Mouse (Mus musculus) lung, postnatal 10 days (tissue): Measurements from ENCODE around the gene Tbx1.

ENCODE experiments used
- DNase-seq: peaks from one replicate; pipeline ENCODE4 v3.0.0; 2021

The Tbx1 gene

DNA sequence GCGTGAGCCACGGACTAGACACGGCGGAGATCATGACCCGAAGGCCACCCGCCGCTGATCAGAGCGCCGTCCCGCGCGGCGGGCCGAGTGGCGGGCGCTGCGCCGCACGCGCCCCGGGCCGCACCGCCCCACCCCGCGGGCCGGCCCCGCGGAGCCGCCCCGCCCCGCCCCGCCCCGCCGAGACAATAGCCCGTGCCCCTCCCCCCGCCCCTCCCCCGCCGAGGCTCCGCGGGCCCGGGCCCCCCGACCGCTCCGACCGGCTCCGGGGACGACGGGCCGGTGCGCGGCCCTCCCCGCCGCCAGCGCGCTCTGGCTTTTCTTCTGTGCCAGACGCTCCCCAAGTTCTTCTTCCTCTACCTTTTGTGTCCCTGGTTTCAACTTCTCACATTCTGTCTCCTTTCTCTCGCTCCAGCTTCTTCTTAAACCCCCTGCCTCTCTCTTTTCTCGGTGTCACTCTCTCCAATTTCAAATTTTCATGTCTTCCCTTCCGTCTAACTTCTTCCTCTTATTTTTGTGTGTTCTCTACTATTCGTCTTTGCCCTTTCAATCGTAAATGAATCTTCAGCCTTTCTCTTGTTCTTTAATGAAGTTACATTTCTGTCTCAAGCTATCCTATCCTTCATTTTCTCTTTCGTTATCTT is 3.4 kb downstream of the Tbx1 start:
- DNase-seq = no peak

DNA sequence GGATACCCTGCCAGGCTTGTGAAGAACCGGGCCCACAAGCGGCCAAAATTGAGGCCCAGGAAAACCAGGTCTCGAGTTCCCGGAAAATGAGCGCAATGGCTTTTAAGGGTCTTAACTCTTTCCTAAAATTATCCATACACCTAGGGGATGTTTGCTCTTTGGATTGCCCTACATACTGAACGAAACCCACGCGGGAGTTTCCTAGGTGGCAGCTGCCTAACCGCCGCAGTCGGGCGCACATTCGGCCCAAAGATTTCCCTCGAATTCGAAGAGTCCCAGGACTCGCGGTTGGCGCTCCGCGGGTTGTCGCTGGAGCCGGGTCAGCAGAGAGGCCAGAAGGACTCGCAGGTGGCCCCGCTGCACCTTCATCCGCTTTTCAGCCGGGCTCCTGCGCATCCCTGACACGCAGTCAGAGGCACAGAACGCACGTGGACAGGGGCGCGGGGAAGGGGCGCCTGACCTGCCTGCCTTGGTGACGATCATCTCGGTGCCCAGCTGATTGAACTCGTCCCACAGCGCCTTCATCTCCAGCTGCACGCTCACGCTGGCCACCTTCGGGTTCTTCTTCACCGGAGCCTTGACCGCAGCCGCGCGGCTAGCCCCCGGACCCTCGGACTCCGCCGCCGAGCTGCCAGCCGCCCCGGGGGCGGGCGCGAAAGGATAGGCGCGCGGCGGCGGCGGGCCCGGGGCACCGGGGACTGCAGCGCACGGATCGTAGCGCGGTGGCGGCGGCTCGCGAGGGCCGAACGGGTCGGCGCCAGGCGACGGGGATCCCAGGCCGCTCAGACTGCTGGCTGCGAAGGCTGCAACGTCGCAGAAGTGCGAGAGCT is 4.2 kb downstream of the Tbx1 start:
- no peak for DNase-seq

DNA sequence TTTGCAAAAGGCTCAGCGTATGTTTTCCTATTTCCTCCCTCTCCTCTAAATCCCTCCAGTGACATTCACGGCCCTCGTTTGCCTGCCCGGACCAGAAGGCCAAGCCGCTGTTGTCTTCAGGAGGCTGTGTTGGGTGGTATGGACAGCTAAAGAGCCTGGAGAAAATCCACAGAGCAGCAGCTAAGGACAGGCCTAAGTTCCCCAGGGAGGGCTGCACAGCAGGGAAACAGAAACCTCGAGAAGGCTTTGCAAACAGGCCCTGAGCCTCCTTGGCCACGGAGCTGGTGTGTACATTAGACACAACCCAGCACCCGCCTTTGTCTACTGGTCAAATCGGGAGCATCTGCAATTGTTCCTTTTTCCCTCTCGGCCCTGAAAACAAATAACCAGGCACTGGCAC is 4.8 kb downstream of the Tbx1 start:
- no peak for DNase-seq

DNA sequence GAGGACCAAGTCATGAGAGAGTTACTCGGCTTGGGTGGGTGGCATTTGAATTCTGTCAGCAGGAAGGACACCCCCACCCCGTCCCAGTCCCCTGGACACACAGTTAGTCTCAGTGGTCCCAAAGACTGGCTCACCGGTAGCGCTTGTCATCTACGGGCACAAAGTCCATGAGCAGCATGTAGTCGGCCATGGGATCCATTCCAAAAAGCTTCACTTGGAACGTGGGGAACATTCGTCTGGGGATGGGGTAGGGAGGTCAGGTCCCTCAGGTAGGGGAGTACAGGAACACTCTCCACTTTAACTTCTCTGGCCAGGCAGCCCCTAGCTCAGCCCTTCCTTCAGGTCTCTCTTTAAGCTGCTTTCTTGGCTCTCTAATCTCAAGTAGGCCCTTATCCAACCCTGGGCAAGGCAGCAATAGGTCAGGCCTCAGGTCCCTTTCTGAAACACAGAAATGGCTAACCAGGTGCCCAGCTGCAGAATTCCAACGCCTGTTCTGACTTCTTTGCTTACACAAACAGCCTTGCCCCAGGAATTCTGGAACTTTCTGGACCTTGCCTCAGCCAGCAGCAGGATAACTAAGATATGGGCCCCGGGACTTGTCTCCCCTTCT is 5.5 kb downstream of the Tbx1 start:
- DNase-seq = no peak

DNA sequence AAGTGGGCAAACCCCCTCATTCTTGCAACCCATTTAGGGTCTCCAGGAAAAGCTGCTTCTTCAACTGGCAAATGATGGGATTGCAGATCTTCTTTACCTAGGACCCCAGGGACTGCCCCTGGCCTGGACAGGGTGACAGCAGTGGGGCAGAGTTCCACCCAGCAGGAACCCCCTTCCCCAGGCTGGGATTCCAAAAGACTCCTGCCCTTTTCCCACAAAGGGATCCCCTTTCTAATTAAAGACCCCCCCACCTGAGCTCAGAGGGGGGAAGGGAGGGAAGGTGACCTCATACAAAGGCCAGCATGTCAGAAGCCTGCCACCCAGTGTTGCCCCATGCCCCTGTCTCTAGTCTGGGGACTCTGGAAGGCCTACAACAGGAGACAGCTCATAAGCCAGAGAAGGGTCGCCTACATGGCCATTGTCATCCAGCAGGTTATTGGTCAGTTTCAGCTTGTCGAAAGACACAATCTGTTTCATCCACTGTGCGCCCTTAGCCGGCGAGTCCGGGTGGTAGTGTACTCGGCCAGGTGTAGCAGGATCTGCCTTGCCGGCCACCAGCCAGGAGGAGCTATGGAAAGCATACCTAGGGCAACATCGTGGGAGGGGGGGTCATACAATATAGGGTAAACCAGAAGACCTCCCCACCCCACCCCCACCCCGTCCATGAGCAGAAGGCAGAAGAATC is 6.7 kb downstream of the Tbx1 start:
- DNase-seq = no peak

DNA sequence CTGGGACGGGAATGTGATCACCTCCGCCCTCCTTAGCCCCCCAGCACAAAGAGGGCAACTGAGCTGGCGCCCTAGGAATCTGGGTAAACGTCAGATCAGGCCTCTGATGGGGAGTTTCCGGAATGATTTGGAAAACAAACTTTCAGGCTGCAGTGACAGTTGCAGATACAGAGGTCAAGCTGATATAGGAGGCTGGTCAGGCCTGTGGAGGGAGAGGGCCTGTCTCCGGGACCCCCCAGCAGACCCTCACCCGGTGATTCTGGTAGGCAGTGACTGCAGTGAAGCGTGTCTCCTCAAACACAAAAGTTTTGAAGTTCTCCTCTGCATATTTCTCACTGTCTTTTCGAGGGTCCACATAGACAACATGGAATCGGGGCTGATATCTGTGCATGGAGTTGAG is 7.3 kb downstream of the Tbx1 start:
- no peak for DNase-seq

DNA sequence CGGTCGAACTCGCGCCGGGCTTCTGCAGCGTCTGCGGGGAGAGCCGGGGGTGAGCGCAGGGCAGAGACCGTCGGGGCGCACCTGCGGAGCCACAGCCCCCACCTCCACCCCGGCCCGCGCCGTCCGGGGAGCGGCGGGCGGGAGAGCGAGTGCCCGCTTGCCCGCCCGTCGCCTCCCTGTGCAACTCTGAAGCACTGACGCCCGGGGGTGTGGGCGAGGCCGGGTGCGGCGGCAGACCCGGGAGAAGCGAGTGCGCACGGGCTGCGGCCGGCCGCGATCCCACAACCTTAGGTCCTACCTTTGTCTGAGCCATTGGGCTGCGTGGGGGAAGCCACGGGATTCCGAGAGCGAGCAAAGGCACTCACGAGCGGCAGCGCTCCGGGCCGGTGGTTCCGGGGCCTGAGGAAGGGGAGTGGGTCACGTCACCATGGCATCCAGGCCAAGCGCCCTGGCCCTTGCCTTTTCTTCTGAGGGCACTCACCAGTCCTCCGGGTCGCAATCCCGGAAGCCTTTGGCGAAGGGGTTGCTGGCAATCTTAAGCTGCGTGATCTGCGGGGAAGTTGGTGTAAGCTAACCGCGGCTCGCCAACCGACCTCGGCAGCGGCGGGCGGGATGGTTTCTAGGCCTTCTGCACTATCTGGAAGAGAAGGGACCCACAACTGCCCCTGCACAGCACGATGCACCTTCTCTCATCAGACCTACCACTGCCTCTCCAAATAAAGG is 7.9 kb downstream of the Tbx1 start:
- no peak for DNase-seq

DNA sequence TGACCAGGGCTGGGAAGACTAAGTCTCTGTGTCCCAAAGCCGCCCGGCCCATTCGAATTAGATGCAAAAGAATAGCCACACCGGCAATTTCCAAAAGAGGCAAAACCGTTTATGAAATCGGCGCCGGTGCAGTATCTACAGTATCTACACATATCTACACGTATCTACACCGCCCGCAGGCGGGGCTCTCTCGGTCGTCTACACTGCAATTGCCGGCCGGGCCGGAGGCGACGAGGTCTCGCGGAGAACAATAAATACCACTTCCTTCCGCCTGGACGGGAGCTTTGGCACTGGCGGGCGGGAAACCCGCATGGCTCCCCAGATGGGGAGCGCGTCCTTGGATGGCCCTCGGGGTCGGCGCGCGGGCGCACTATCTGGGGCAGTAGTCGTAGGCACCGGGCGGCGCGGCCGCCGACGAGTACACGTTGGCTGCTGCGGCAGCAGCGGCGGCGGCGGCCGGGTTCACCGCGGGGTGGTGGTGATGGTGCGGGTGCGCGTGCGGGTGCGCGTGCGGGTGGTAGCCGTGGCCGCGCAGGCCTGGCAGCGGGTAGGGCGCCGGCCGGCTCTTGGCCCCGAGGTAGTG is 8.8 kb downstream of the Tbx1 start:
- peak; percentile 51 for DNase-seq

DNA sequence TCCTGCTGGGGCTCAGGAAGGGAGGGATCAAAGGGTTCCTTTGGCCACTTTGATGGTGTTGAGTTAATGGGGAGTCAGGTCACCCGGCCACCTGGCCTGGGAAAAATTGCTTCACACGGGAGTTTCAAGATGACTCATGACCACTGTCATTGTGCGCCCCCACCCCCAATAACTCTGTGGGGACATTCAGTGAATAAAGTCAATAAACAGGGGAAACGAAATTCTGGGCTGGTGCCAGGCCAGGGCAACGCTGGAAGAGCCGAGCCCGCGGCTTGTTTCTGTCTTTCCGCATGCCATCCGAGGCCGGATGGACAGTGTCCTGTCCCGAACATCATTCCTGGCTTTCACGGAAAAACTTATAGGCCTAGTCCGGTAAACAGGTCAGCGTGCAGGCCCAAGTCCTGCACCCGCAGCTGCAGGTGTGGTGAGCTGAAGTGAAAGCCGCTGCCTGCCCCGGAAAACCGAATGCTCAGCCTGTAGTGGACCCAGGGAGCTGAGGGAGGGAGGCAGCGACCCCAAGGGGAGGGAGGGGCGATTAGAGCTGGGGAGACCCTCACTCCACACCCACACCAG is 9.3 kb downstream of the Tbx1 start:
- peak; percentile 46 for DNase-seq

DNA sequence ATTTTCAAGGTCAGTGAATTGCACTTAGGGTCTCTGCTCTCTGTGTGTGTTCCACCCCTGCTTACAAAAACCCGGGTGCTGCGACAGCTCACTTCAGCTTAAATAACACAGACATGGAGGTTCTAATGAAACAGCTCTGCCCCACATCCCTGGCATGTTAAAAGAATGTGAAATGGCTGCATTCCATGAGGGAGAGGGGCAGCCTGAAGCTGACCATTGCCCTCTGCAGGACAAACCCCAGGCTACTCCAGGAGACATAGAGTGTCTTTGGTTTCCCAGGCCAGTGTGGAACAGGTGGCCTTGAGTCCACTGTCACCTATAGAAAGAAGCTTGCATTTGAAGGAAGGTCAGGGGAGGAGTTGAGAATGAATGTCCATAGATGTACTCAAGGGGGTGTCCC is 10.1 kb downstream of the Tbx1 start:
- DNase-seq = no peak

DNA sequence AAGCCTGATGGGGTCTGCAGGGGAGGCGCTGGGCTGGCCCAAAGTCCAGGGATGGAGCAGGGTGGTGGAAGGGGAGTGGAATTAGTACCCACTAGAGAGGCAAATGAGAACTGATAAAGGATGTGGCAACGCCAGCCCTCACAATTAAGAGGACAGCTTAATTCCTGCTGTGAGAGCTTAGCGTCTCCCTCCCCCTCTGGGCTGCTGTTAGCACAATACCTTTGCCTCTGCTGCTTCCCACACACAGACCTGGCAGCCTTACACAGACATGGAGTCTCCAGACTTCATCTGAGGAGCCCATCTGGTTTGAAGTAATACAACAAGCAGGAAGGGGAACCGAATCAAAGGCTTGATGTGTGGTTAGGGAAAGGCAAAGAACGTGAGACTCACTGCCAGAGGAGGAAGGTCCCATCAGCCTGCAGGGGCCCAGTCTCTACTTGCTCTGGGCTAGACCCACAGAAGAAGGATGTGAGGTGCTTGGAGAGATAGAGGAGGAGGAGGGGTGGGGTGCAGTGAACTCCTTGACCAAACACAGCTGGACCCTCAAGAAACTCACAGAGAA is 12.8 kb downstream of the Tbx1 start:
- no peak for DNase-seq

DNA sequence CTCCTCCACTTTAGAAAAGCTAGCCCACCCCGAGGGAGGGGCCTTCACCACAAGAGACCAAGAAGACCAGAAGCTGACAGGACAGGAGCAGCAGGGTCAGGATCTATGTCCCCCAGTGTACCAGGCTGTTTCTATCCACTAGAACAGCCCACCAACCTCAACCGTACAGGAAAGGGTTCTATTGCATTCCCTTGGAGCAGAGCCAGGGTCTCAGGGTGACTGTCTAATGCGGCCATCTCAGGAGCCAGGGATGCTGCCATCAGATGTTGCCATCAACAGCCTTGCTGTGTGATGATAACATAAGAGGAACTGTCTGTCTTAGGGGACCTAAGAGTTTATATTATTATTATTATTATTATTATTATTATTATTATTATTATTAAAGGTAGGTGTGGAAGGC is 13.4 kb downstream of the Tbx1 start:
- no peak for DNase-seq

DNA sequence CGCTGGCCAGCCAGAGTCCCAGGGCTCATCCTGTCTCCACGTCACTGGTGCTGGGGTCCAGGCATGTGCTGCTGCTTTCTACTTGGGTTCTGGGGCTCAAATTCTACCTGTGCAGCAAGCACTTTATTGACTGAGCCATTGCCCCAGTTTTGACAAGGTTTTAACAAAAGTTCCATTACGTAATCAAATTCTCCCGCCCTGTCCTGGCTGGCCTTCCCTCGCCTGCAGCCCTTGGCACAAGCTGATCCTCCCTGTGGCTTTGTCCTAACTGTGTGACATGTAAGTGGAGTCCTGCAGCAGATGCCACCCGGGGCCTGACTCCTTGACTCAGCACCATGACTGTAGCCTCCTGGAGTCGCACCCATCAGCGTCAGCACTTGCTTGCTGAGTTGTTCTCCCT is 16.3 kb downstream of the Tbx1 start:
- DNase-seq = no peak

DNA sequence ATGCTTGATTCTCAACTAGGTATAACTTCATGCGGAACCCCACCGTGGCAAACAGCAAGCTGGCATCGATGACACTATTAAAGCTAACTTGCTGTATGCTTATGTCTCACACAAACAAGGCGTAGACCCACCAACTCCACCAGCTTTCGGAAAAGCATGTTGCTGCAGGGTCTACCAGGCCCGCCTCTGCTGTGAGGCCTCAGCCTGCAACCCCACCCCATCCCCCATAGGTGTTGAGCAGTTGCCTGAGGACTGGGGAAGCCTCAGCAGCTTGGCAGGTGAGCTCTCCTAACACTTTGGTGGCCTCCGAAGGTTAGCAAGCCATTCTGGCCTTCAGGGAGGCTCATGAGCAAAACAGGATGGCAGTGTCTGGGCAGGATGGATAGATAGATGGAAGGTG is 21.9 kb downstream of the Tbx1 start:
- no peak for DNase-seq

DNA sequence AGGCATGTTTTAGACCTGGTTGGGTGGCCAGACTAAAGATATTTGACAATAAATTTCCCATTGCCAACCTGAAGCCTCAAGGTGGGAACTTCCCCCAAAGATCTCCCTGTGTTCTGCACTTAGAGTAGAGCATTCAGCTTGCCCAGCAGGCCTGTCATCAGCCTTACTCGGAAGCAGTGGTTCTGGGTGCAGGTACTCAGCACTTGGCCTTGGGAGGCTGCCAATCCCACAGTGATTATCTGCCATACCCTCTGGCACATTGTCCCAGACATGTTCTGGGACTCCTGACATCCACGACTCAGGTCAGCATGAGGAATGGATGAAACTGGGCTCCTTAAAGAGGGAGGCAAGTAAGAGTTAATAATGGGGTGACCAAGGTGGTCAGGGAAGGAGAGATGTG is 26.0 kb downstream of the Tbx1 start:
- DNase-seq = no peak

DNA sequence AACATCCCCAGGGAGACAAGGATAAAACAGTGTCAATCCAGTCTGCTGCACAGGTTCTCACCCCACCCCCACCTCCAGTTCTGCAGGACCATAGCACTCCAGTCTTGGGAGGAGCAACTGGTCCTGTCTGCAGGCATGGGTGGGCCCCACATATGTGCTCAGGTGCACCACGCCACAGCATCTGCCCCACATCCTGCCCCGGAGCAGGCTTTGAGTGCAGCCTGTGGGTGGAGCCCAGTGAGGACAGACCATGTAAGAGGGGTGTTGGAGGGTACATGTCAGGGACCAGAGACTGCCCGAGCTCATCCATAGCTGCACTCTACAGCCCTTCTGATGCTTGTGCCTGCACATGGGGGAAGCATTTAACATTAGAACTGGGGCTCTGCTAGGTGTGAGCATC is 34.0 kb downstream of the Tbx1 start:
- DNase-seq = no peak

DNA sequence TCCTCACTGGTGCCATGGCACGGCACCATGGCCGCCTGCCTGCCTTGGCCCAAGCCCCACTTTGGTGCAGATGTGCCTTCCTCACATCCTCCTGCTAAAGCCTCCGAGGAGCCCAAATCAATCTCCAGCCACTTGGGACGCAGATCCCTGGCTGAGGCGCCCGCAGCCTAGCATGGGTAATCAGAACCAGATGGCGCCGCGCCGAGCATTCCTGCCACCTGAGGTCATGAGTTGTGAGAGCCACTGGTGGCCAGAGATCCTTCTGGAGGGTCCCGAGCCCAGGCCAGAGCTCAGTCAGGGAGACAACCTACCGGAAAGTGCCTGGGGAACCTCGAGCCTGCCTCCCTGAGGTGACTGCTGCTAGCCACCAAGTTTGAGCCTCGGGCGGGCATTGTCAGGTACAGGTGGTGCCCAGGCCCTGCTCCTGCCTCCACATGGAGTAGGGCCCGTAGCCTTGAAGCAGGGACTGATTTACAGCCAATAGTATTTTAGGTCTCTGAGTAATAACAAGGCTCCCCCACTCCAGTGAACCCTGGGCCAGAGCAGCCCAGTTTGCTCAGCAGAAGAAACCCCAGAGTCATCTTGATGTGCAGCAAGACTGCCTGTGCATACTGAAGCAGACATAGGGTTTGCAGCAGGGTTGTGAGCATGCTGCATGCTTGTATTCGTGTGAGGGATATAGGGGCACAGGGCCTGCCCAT is 35.1 kb downstream of the Tbx1 start:
- DNase-seq = peak; percentile 28

DNA sequence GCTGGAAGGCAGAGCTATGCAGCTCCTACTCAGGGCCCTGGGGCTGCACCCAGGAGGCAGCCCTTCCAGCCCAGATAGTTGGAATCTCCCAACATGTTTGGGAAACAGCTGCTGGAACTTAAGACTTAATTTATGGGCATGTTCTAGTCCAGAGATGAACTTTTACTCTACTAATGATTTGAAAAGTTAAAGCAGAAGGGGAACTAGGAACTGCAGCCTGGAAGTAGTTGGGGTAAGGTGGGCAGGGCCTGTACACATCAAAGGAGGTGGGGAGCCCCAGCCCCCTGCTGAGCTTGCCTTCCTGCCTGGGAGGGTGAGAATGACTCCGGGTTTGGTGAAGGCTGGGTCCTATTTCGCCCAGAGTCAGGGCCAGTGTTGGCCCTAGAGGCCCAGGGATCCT is 35.8 kb downstream of the Tbx1 start:
- DNase-seq = no peak

DNA sequence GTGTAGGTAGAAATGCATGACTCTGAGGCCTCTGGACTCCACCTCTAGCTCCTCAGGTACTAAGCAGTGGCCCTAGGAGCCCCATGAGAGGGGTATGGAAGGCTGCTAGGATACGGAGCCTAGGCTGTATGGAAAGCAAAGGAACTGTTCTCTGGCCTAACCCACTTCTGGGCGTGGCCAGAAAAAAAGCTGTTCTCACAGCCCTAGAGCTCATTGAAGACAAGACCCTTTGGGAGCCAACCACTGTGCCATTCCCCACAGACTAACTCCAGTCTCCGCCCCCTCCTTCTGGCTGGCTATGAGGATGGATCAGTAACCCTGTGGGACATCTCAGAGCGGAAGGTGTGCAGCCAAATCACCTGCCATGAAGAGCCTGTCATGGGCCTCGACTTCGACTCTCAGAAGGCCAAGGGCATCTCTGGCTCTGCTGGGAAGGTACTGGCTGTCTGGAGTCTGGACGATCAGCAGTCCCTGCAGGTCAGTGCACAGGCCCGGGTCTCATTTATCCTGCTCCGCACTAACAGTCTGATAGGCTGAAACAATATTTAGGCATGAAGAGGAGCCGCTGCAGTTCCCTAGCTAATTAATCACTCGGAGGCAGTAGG is 38.3 kb downstream of the Tbx1 start:
- DNase-seq = no peak

DNA sequence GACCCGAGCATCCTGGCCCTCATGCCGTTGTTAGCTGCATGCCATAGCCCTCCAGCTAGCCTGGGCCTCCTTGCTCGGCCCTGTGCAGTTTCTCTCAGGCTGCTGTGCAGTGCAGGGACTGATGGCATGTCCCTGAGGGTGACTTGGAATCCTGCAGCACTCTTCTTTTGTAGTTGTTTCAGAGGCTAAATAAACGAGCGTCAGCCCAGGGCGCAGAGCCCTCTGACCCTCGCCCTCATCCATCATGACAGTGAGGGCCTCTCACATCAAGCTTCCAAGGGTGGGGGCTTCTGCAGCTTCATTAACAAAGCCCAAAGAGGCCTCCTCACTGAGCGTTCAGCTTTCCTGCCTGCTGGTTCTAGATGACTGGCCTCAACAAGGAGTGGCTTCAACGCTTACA is 38.9 kb downstream of the Tbx1 start:
- no peak for DNase-seq

DNA sequence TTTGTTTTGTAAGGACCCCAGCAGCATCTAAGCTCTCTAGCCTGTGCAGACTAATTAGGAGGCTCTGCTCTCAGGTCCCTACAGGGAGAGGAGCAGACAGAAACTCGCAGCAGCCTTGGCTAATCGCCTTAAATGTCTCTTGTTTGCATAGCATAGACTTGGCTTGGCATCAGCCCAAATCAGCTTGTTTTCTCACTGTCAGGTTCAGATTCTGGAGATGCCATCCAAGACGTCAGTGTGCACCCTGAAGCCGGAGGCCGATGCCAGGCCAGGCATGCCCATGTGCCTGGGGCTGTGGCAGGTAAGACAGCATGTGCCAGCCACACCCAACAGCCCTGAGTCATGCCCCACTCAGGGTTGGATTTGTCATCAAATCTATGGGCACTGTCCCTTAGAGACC is 42.6 kb downstream of the Tbx1 start:
- no peak for DNase-seq
